Mouse (Mus musculus) erythroblast, adult 5-6 weeks (primary cell): ENCODE measurements around the gene Resf1. TPM values are rescaled to one million over a fixed set of nuclear protein-coding genes. Genes with fewer than 3 reads are reported as not detected.
"Not testable (repeated sequence)": the region's sequence is repeated elsewhere in the genome, so short reads cannot be mapped to it uniquely, and the experiment has no call there.

ENCODE experiments used
- ATAC-seq: replicated peaks from 2 replicates; pipeline ENCODE4 v1.8.0; 2016; ENCODE audit warnings: moderate number of reproducible peaks, mild to moderate bottlenecking, moderate TSS enrichment, inconsistent platforms; ENCODE audit not compliant: poor library complexity, low FRiP score, severe bottlenecking
- total RNA-seq, 2 experiments: library from RNA; stranded (forward) in 1 of 2; stranded (reverse) in 1 of 2; fragments of 150-400 nt in 1 of 2; fragments of 200-764, 138-1000 nt in 1 of 2; gene quantifications; 2 replicates each; pipeline versions ENCODE4 v1.2.3 to v1.2.4; 2015 to 2017; ENCODE audit warnings: low replicate concordance in 2 of 2

The Resf1 gene
- total RNA-seq, 2 experiments from 2014 or later, result 232 to 321 TPM

GRCm38 (mm10) chr6:149337990-149338389, 28.8 kb downstream of the Resf1 start:
- ATAC-seq, result no peak

- no peak for ATAC-seq
Measured at GRCm38 (mm10) chr6:149338622-149339021, 29.4 kb downstream of the Resf1 start.

GRCm38 (mm10) chr6:149343802-149344201, 34.6 kb downstream of the Resf1 start:
- ATAC-seq, result no peak

GRCm38 (mm10) chr6:149344372-149344771, 35.2 kb downstream of the Resf1 start:
- ATAC-seq, result no peak

- ATAC-seq, result not testable (repeated sequence)
Measured at GRCm38 (mm10) chr6:149348211-149348610, 39.0 kb downstream of the Resf1 start.

GRCm38 (mm10) chr6:149354826-149355495, 45.7 kb downstream of the Resf1 start:
- ATAC-seq, result no peak

GRCm38 (mm10) chr6:149355799-149356198, 46.6 kb downstream of the Resf1 start:
- 0 out of 2 replicates have a peak, but pooled peaks have one; percentile 25 for ATAC-seq

GRCm38 (mm10) chr6:149357155-149357554, 47.9 kb downstream of the Resf1 start:
- ATAC-seq, result no peak

GRCm38 (mm10) chr6:149362533-149362932, 53.3 kb downstream of the Resf1 start:
- 0 out of 2 replicates have a peak, but pooled peaks have one; percentile 22 for ATAC-seq

- not testable (repeated sequence) for ATAC-seq
Measured at GRCm38 (mm10) chr6:149365975-149366374, 56.8 kb downstream of the Resf1 start.

- ATAC-seq, result no peak
Measured at GRCm38 (mm10) chr6:149366403-149366802, 57.2 kb downstream of the Resf1 start.

- ATAC-seq, result peak; percentile 95
Measured at GRCm38 (mm10) chr6:149374986-149375457, 65.8 kb downstream of the Resf1 start.

- no peak for ATAC-seq
Measured at GRCm38 (mm10) chr6:149383531-149383930, 74.3 kb downstream of the Resf1 start.

Other genes with a start within 250 kb of the Resf1 start
- not detected in 2 replicates for gene Dennd5b, start 207.7 kb upstream of the Resf1 start, total RNA-seq (2015; ENCODE audit: low replicate concordance)
- 0.42 and 0.68 TPM in 2 replicates for gene Dennd5b, start 207.7 kb upstream of the Resf1 start, total RNA-seq (2017; ENCODE audit: low replicate concordance)
- gene Gm10203, start 179.2 kb upstream of the Resf1 start, total RNA-seq (2015; ENCODE audit: low replicate concordance), result not detected in 2 replicates
- gene Gm10203, start 179.2 kb upstream of the Resf1 start, total RNA-seq (2017; ENCODE audit: low replicate concordance), result not detected in 2 replicates
- gene Etfbkmt, start 169.6 kb upstream of the Resf1 start, total RNA-seq (2015; ENCODE audit: low replicate concordance), result 37.7 and 39.5 TPM in 2 replicates
- gene Etfbkmt, start 169.6 kb upstream of the Resf1 start, total RNA-seq (2017; ENCODE audit: low replicate concordance), result 35.9 and 48.9 TPM in 2 replicates
- 19.4 and 26.5 TPM in 2 replicates for gene Amn1, start 120.7 kb upstream of the Resf1 start, total RNA-seq (2015; ENCODE audit: low replicate concordance)
- gene Amn1, start 120.7 kb upstream of the Resf1 start, total RNA-seq (2017; ENCODE audit: low replicate concordance), result 11.9 and 14.4 TPM in 2 replicates
- 0.42 and 1.9 TPM in 2 replicates for gene Bicd1, start 99.5 kb downstream of the Resf1 start, total RNA-seq (2015; ENCODE audit: low replicate concordance)
- gene Bicd1, start 99.5 kb downstream of the Resf1 start, total RNA-seq (2017; ENCODE audit: low replicate concordance), result 0.42 and 6.3 TPM in 2 replicates